Mouse (Mus musculus) T-helper 1 cell (primary cell): Measurements from ENCODE around the gene 9130023H24Rik.

ENCODE experiments used
- in situ Hi-C: fragments of 300-600 bp; cut with MboI, MseI; formaldehyde crosslinking; loops from one replicate; pipeline ENCODE4 v1.15.1; 2025; ENCODE audit warnings: high pct_unique_total_duplicates

The 9130023H24Rik gene

GRCm38 (mm10) chr7:128237927-128238778 is at the start of gene 9130023H24Rik:
Gene 9130023H24Rik, minus strand, starts transcription at chr7:128238031.
- in situ Hi-C loops = loop anchor here (25.0 kb wide), 1 partner anchor 1026 kb away; the partner anchor contains the start of genes Mylpf and Tbc1d10b

GRCm38 (mm10) chr7:128285060-128285459 is 47.2 kb upstream of the 9130023H24Rik start:
- in situ Hi-C loops = no loop called here

- in situ Hi-C loops = no loop called here
These were observed 46.2 kb upstream of the 9130023H24Rik start for GRCm38 (mm10) chr7:128284047-128284446.

GRCm38 (mm10) chr7:128282532-128283244 is 44.9 kb upstream of the 9130023H24Rik start:
- in situ Hi-C loops = no loop called here

GRCm38 (mm10) chr7:128281765-128282164 is 43.9 kb upstream of the 9130023H24Rik start:
- in situ Hi-C loops = no loop called here

DNA sequence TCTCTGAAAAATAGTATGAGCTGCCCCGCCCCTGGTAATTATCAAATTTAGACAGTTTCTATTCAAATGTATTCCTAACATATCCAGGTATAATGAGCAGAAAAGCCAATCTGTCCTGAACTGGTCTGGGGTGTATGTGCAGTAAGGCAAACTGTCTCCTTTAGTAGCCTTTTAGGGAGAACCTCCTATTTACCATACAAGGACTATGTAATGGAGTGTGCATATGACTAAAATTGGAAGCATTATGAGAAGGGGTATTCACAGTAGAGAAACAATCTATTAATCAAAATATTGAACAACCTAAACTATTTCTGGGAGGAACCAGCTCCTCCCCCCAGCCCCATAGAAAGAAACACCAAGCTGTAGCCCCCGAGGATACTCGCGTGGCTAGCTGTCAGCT is 41.9 kb upstream of the 9130023H24Rik start:
- in situ Hi-C loops = no loop called here

- in situ Hi-C loops = no loop called here
These were observed 38.2 kb upstream of the 9130023H24Rik start for GRCm38 (mm10) chr7:128276051-128276450.

GRCm38 (mm10) chr7:128271496-128271895 is 33.7 kb upstream of the 9130023H24Rik start:
- in situ Hi-C loops = no loop called here

DNA sequence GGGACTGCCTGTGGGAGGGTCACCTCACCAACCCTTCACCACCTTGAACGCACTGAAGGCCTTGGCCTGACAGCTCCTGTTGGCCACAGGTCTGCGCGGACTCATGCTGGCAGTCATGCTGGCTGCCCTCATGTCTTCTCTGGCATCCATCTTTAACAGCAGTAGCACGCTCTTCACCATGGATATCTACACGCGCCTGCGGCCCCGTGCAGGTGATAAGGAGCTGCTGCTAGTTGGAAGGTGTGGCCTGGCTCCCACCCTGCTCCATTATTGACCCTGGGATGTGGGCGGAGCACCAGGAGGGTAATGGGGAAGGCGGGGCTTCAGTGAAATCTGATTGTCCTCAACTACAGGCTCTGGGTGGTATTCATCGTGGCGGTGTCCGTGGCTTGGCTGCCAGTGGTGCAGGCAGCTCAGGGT is 32.6 kb upstream of the 9130023H24Rik start:
- in situ Hi-C loops = no loop called here

GRCm38 (mm10) chr7:128267813-128268212 is 30.0 kb upstream of the 9130023H24Rik start:
- in situ Hi-C loops = no loop called here

- in situ Hi-C loops = no loop called here
These were observed 29.6 kb upstream of the 9130023H24Rik start for GRCm38 (mm10) chr7:128267391-128267790.

DNA sequence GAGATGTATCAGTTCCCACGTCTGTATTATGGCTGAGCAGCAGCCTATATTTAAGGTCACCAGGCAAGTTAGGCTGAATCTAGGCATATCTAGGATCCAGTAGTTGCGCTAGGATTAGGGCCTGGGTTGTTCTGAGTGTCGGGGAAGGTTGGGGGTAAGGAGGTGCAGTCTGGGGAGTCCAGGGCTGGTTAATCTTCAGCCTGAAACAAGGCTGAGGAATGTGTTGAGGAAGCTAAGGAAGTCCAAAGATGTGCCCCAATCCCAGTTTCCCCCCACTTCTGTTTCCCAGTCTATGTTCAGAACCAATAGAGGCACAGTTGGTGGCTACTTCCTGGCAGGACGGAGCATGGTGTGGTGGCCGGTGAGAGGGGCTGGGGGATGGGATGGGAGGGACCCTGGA is 28.2 kb upstream of the 9130023H24Rik start:
- in situ Hi-C loops = no loop called here

DNA sequence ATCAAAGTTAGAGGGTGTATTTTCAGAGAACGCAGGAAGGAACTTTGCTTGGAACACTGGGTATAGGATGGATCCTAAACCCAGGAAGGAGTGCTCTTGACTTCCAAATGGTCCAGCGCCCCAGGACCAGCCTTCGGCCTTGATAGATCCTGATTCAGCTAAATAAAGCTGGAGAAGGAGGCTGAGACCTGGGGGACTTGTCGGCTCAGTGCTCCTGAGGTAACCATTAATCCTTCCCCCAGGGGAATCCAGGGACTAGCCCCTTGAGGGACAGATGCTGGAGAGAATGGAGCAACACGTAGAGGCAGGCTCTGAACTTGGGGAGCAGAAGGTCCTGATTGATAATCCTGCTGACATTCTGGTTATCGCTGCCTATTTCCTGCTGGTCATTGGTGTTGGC is 27.6 kb upstream of the 9130023H24Rik start, which contains the start of gene Slc5a2:
Gene Slc5a2 (plus strand): TSS at position 247 of the 400 bp plus-strand sequence.
- in situ Hi-C loops = no loop called here

DNA sequence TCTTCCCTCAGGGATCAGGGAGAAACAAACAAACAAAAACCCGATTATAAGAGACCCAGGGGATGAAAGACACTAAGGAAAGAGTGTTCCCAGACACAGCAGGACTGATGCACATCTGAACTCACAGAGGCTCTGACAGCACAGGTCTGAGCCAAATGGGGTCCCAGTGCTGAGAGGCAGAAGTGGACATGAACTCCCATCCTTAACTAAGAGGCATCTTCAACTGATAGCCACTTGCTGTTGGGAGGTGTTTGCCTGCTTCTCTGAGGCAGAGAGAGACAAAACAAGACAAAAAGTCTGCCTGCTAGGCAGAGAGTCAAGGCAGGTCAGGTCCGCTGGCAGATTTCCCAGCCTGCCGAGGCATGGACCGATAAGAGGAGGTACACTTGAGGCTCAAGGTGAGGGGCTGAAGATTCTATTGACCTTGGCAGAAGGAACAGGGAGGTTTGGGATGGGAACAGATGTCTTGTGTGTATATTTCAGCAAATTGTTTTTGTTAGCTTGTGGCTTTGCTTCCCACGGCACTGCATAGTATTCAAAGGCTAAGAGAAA is 19.0 kb upstream of the 9130023H24Rik start:
- in situ Hi-C loops = no loop called here

GRCm38 (mm10) chr7:128255757-128256156 is 17.9 kb upstream of the 9130023H24Rik start:
- in situ Hi-C loops = no loop called here

- in situ Hi-C loops = no loop called here
These were observed 17.1 kb upstream of the 9130023H24Rik start for GRCm38 (mm10) chr7:128254978-128255377.

DNA sequence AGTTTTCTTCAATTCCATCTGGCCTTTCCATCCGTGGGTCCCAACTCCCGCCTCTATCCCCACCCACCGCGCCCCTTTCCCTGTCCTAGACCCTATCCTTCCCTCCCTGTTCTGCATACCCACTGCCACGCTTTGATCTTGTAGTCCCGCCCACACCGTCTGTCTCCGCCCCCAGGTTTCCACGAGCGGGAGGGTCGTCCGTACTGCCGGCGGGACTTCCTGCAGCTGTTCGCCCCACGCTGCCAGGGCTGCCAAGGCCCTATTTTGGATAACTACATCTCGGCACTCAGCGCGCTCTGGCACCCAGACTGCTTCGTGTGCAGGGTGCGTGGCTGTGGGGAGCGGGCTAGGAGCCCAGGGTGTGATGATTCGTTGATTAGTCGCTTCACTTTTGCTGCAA is 14.8 kb upstream of the 9130023H24Rik start:
- in situ Hi-C loops = no loop called here

DNA sequence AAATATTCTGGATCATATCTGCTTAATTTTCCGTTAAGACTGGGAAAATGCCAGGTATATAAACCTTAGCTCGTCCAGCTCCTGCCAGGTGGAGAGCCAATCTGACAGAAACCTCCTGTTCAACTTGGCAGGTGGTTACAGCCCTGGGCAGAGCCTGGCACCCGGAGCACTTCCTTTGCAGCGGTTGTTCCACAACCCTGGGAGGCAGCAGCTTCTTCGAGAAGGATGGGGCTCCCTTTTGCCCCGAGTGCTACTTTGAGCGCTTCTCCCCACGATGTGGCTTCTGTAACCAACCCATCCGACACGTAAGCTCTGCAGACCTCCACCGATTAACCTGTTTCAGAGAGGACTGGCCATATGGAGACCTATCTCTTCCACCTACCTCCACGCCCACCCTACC is 14.1 kb upstream of the 9130023H24Rik start:
- in situ Hi-C loops = no loop called here

GRCm38 (mm10) chr7:128249998-128250397 is 12.2 kb upstream of the 9130023H24Rik start:
- in situ Hi-C loops = loop anchor here (25.0 kb wide), 1 partner anchor 1038 kb away; the partner anchor contains the start of genes Mylpf and Tbc1d10b

- in situ Hi-C loops = loop anchor here (25.0 kb wide), 1 partner anchor 1036 kb away; the partner anchor contains the start of genes Mylpf and Tbc1d10b
These were observed 10.5 kb upstream of the 9130023H24Rik start for GRCm38 (mm10) chr7:128248081-128249042.

GRCm38 (mm10) chr7:128247443-128247842 is 9.6 kb upstream of the 9130023H24Rik start:
- in situ Hi-C loops = loop anchor here (25.0 kb wide), 1 partner anchor 1035 kb away; the partner anchor contains the start of genes Mylpf and Tbc1d10b
